Mouse (Mus musculus): Measurements from ENCODE around the gene Nt5e. TPM values are rescaled to one million over a fixed set of nuclear protein-coding genes. Genes with fewer than 3 reads are reported as not detected.

The Nt5e gene
- polyA plus RNA-seq, 1 experiment from 2014 or later, result 0.48 TPM

- H3K27ac ChIP-seq (ENCODE audit: low read depth, low read length), result no peak overlapping the region
- no peak overlapping the region for H3K4me2 ChIP-seq (ENCODE audit: low read length)
- no peaks in the 10 kb centered on the region for H3K27me3 ChIP-seq (replicated peaks; ENCODE audit: control insufficient read depth, insufficient read depth, low read length)
- H3K36me3 ChIP-seq (ENCODE audit: control insufficient read depth, insufficient read depth, low read length), result no peaks in the 10 kb centered on the region
- H3K9ac ChIP-seq (ENCODE audit: low read length), result no peak overlapping the region
- no peaks in the 10 kb centered on the region for H3K9me3 ChIP-seq (replicated peaks; ENCODE audit: control insufficient read depth, low read length)
- H3K4me3 ChIP-seq (ENCODE audit: low read depth, low read length), result no peak overlapping the region
- DNase-seq (ENCODE audit: low spot score), result no peak
- 91% methylated on average over 5 of the region's 5 CpGs for WGBS
- H3K4me1 ChIP-seq (ENCODE audit: control insufficient read depth, insufficient read depth, low read length), result no peaks in the 10 kb centered on the region; the same call in 1 of the 2 replicates
- no peak for ATAC-seq
Observed at GRCm38 (mm10) chr9:88367322-88367721, 40.3 kb downstream of the Nt5e start.

GRCm38 (mm10) chr9:88367751-88368150, 40.8 kb downstream of the Nt5e start:
- H3K9ac ChIP-seq (ENCODE audit: low read length), result no peak overlapping the region
- H3K27ac ChIP-seq (ENCODE audit: low read depth, low read length), result no peak overlapping the region
- H3K36me3 ChIP-seq (ENCODE audit: control insufficient read depth, insufficient read depth, low read length), result no peaks in the 10 kb centered on the region
- no peaks in the 10 kb centered on the region for H3K9me3 ChIP-seq (replicated peaks; ENCODE audit: control insufficient read depth, low read length)
- ATAC-seq (no peak), DNase-seq (ENCODE audit: low spot score) (peak; percentile 3)
- H3K4me2 ChIP-seq (ENCODE audit: low read length), result no peak overlapping the region
- no peaks in the 10 kb centered on the region; the same call in 1 of the 2 replicates for H3K4me1 ChIP-seq (ENCODE audit: control insufficient read depth, insufficient read depth, low read length)
- no peaks in the 10 kb centered on the region for H3K27me3 ChIP-seq (replicated peaks; ENCODE audit: control insufficient read depth, insufficient read depth, low read length)
- WGBS, result 32% methylated on average over 1 of the region's 1 CpGs
- H3K4me3 ChIP-seq (ENCODE audit: low read depth, low read length), result no peak overlapping the region

- DNase-seq (ENCODE audit: low spot score), result no peak
- ATAC-seq, result no peak
- Histone ChIP-seq H3K27ac (ENCODE audit: low read depth, low read length) (no peak overlapping the region), H3K9ac (ENCODE audit: low read length) (no peak overlapping the region), H3K4me1 (ENCODE audit: control insufficient read depth, insufficient read depth, low read length) (no peaks in the 10 kb centered on the region), H3K9me3 (replicated peaks; ENCODE audit: control insufficient read depth, low read length) (no peaks in the 10 kb centered on the region), H3K4me2 (ENCODE audit: low read length) (no peak overlapping the region), H3K36me3 (ENCODE audit: control insufficient read depth, insufficient read depth, low read length) (no peaks in the 10 kb centered on the region), H3K4me3 (ENCODE audit: low read depth, low read length) (no peak overlapping the region), H3K27me3 (replicated peaks; ENCODE audit: control insufficient read depth, insufficient read depth, low read length) (no peaks in the 10 kb centered on the region)
- 95% methylated on average over 5 of the region's 5 CpGs for WGBS
Observed at GRCm38 (mm10) chr9:88368476-88368875, 41.5 kb downstream of the Nt5e start.

- ATAC-seq (no peak), DNase-seq (ENCODE audit: low spot score) (no peak)
- no peak overlapping the region for H3K4me2 ChIP-seq (ENCODE audit: low read length)
- H3K27ac ChIP-seq (ENCODE audit: low read depth, low read length), result no peak overlapping the region
- no peaks in the 10 kb centered on the region; the same call in 1 of the 2 replicates for H3K36me3 ChIP-seq (ENCODE audit: control insufficient read depth, insufficient read depth, low read length)
- H3K4me3 ChIP-seq (ENCODE audit: low read depth, low read length), result no peak overlapping the region
- WGBS, result 96% methylated on average over 2 of the region's 2 CpGs
- H3K9ac ChIP-seq (ENCODE audit: low read length), result no peak overlapping the region
- H3K27me3 ChIP-seq (replicated peaks; ENCODE audit: control insufficient read depth, insufficient read depth, low read length), result no peaks in the 10 kb centered on the region
- no peaks in the 10 kb centered on the region for H3K4me1 ChIP-seq (ENCODE audit: control insufficient read depth, insufficient read depth, low read length)
- H3K9me3 ChIP-seq (replicated peaks; ENCODE audit: control insufficient read depth, low read length), result no peaks in the 10 kb centered on the region
Observed at GRCm38 (mm10) chr9:88369666-88370065, 42.7 kb downstream of the Nt5e start.

GRCm38 (mm10) chr9:88371201-88371600, 44.2 kb downstream of the Nt5e start:
- ATAC-seq, result no peak

GRCm38 (mm10) chr9:88373001-88373400, 46.0 kb downstream of the Nt5e start:
- no peak overlapping the region for H3K4me3 ChIP-seq (ENCODE audit: low read depth, low read length)
- H3K36me3 ChIP-seq (ENCODE audit: control insufficient read depth, insufficient read depth, low read length), result no peaks in the 10 kb centered on the region; the same call in 1 of the 2 replicates
- no peak overlapping the region for H3K4me2 ChIP-seq (ENCODE audit: low read length)
- no peak overlapping the region for H3K9ac ChIP-seq (ENCODE audit: low read length)
- H3K27me3 ChIP-seq (replicated peaks; ENCODE audit: control insufficient read depth, insufficient read depth, low read length), result no peaks in the 10 kb centered on the region
- ATAC-seq (no peak), DNase-seq (ENCODE audit: low spot score) (no peak)
- no peaks in the 10 kb centered on the region for H3K4me1 ChIP-seq (ENCODE audit: control insufficient read depth, insufficient read depth, low read length)
- H3K27ac ChIP-seq (ENCODE audit: low read depth, low read length), result no peak overlapping the region
- WGBS, result 94% methylated on average over 2 of the region's 2 CpGs
- H3K9me3 ChIP-seq (replicated peaks; ENCODE audit: control insufficient read depth, low read length), result no peaks in the 10 kb centered on the region

More at GRCm38 (mm10) chr9:88371201-88371600, 44.2 kb downstream of the Nt5e start:
- H3K27ac ChIP-seq (ENCODE audit: low read depth, low read length), result no peak overlapping the region
- no peaks in the 10 kb centered on the region for H3K9me3 ChIP-seq (replicated peaks; ENCODE audit: control insufficient read depth, low read length)
- no peaks in the 10 kb centered on the region for H3K4me1 ChIP-seq (ENCODE audit: control insufficient read depth, insufficient read depth, low read length)
- H3K4me2 ChIP-seq (ENCODE audit: low read length), result no peak overlapping the region
- no peak overlapping the region for H3K9ac ChIP-seq (ENCODE audit: low read length)
- H3K4me3 ChIP-seq (ENCODE audit: low read depth, low read length), result no peak overlapping the region
- H3K27me3 ChIP-seq (replicated peaks; ENCODE audit: control insufficient read depth, insufficient read depth, low read length), result no peaks in the 10 kb centered on the region
- WGBS, result 92% methylated on average over 2 of the region's 2 CpGs
- no peak for DNase-seq (ENCODE audit: low spot score)
- H3K36me3 ChIP-seq (ENCODE audit: control insufficient read depth, insufficient read depth, low read length), result no peaks in the 10 kb centered on the region; the same call in 1 of the 2 replicates

GRCm38 (mm10) chr9:88377483-88377882, 50.5 kb downstream of the Nt5e start:
- DNase-seq (ENCODE audit: low spot score) (no peak), ATAC-seq (no peak)
- no peaks in the 10 kb centered on the region for H3K27me3 ChIP-seq (replicated peaks; ENCODE audit: control insufficient read depth, insufficient read depth, low read length)
- H3K27ac ChIP-seq (ENCODE audit: low read depth, low read length), result no peak overlapping the region
- no peak overlapping the region for H3K4me3 ChIP-seq (ENCODE audit: low read depth, low read length)
- no peaks in the 10 kb centered on the region for H3K4me1 ChIP-seq (ENCODE audit: control insufficient read depth, insufficient read depth, low read length)
- no peak overlapping the region for H3K4me2 ChIP-seq (ENCODE audit: low read length)
- H3K36me3 ChIP-seq (ENCODE audit: control insufficient read depth, insufficient read depth, low read length), result peaks cover 16% of the 10 kb centered on the region; the same call in 1 of the 2 replicates
- H3K9me3 ChIP-seq (replicated peaks; ENCODE audit: control insufficient read depth, low read length), result no peaks in the 10 kb centered on the region
- no peak overlapping the region for H3K9ac ChIP-seq (ENCODE audit: low read length)
- 81% methylated on average over 5 of the region's 5 CpGs for WGBS

- ATAC-seq, result no peak
- WGBS, result 89% methylated on average over 3 of the region's 3 CpGs
- no peak for DNase-seq (ENCODE audit: low spot score)
Observed at GRCm38 (mm10) chr9:88379057-88379456, 52.1 kb downstream of the Nt5e start.

GRCm38 (mm10) chr9:88380076-88380475, 53.1 kb downstream of the Nt5e start:
- Histone ChIP-seq H3K4me3 (ENCODE audit: low read depth, low read length) (no peak overlapping the region), H3K9me3 (replicated peaks; ENCODE audit: control insufficient read depth, low read length) (no peaks in the 10 kb centered on the region), H3K4me2 (ENCODE audit: low read length) (no peak overlapping the region), H3K36me3 (ENCODE audit: control insufficient read depth, insufficient read depth, low read length) (peaks cover 26% of the 10 kb centered on the region), H3K4me1 (ENCODE audit: control insufficient read depth, insufficient read depth, low read length) (no peaks in the 10 kb centered on the region), H3K27me3 (replicated peaks; ENCODE audit: control insufficient read depth, insufficient read depth, low read length) (no peaks in the 10 kb centered on the region), H3K27ac (ENCODE audit: low read depth, low read length) (no peak overlapping the region), H3K9ac (ENCODE audit: low read length) (no peak overlapping the region)
- DNase-seq (ENCODE audit: low spot score), result no peak
- no peak for ATAC-seq
- WGBS, result 80% methylated on average over 7 of the region's 7 CpGs

More at GRCm38 (mm10) chr9:88379057-88379456, 52.1 kb downstream of the Nt5e start:
- peaks cover 26% of the 10 kb centered on the region for H3K36me3 ChIP-seq (ENCODE audit: control insufficient read depth, insufficient read depth, low read length)
- no peak overlapping the region for H3K9ac ChIP-seq (ENCODE audit: low read length)
- H3K4me2 ChIP-seq (ENCODE audit: low read length), result no peak overlapping the region
- H3K27me3 ChIP-seq (replicated peaks; ENCODE audit: control insufficient read depth, insufficient read depth, low read length), result no peaks in the 10 kb centered on the region
- H3K4me1 ChIP-seq (ENCODE audit: control insufficient read depth, insufficient read depth, low read length), result no peaks in the 10 kb centered on the region
- no peak overlapping the region for H3K4me3 ChIP-seq (ENCODE audit: low read depth, low read length)
- no peak overlapping the region for H3K27ac ChIP-seq (ENCODE audit: low read depth, low read length)
- H3K9me3 ChIP-seq (replicated peaks; ENCODE audit: control insufficient read depth, low read length), result no peaks in the 10 kb centered on the region
